Mouse (Mus musculus) CH12.LX (cell line): ENCODE measurements around the gene Smpdl3a. TPM values are rescaled to one million over a fixed set of nuclear protein-coding genes. Genes with fewer than 3 reads are reported as not detected.

Experiments
- DNase-seq: peaks from one replicate; pipeline ENCODE4 v3.0.0-alpha.2; 2013; ENCODE audit errors: extremely low read depth
- H3K27ac ChIP-seq: 2 replicates; pipeline ENCODE4 v1.5.1; 2012; ENCODE audit warnings: low read depth, mild to moderate bottlenecking, control low read depth, moderate library complexity; ENCODE audit not compliant: insufficient read depth
- H3K27me3 ChIP-seq: replicated peaks from 2 replicates; pipeline ENCODE3; 2012; ENCODE audit warnings: inconsistent platforms
- H3K36me3 ChIP-seq, 2 experiments: replicated peaks in 1 of 2; 2 replicates each; pipeline versions ENCODE3 to v1.6.1; 2012; ENCODE audit warnings: inconsistent platforms in 1 of 2, low read length in 1 of 2, mild to moderate bottlenecking in 1 of 2, mixed read lengths in 1 of 2, moderate library complexity in 1 of 2; ENCODE audit not compliant: control insufficient read depth in 1 of 2, insufficient read depth in 1 of 2
- H3K4me1 ChIP-seq, 2 experiments: 2 replicates each; pipeline ENCODE4 v1.6.1; 2012; ENCODE audit warnings: inconsistent platforms in 1 of 2, moderate library complexity in 1 of 2; ENCODE audit not compliant: insufficient read depth in 2 of 2, control insufficient read depth in 1 of 2
- H3K4me2 ChIP-seq: 2 replicates; pipeline ENCODE4 v1.6.1; 2012; ENCODE audit warnings: low read depth, mild to moderate bottlenecking, control low read depth; ENCODE audit not compliant: poor library complexity, insufficient read depth, severe bottlenecking
- H3K4me3 ChIP-seq, 3 experiments: fragments of 150-350 bp in 1 of 3; sonication (generic) in 1 of 3; replicated peaks in 1 of 3; 2 replicates each; pipeline versions ENCODE3 to v1.5.1; 2011 to 2012; ENCODE audit warnings: low read depth in 2 of 3, low read length in 2 of 3, mild to moderate bottlenecking in 2 of 3, moderate library complexity in 2 of 3, control low read depth in 1 of 3, improper control_type of control experiment in 1 of 3, inconsistent platforms in 1 of 3, mixed read lengths in 1 of 3; ENCODE audit not compliant: poor library complexity in 1 of 3
- H3K79me2 ChIP-seq: replicated peaks from 2 replicates; pipeline ENCODE4 v1.6.1; 2012; ENCODE audit warnings: mild to moderate bottlenecking, moderate library complexity; ENCODE audit not compliant: control insufficient read depth, poor library complexity, insufficient read depth, severe bottlenecking; ENCODE audit errors: extremely low read depth
- H3K9ac ChIP-seq: 2 replicates; pipeline ENCODE4 v1.6.1; 2012; ENCODE audit warnings: low read depth, mild to moderate bottlenecking, control low read depth, moderate library complexity; ENCODE audit not compliant: insufficient read depth
- H3K9me3 ChIP-seq: replicated peaks from 2 replicates; pipeline ENCODE3; 2012; ENCODE audit warnings: low read length, inconsistent platforms, mixed read lengths
- BHLHE40 ChIP-seq: IDR thresholded peaks from 2 replicates; pipeline ENCODE4 v1.6.1; 2011; ENCODE audit warnings: mild to moderate bottlenecking, low read depth, low read length, improper control_type of control experiment
- CHD1 ChIP-seq: IDR thresholded peaks from 2 replicates; pipeline ENCODE4 v1.6.1; 2012; ENCODE audit warnings: low read depth, low read length, improper control_type of control experiment, inconsistent platforms
- EP300 ChIP-seq: IDR thresholded peaks from 2 replicates; pipeline ENCODE4 v1.6.1; 2011; ENCODE audit warnings: low read length, improper control_type of control experiment
- ETS1 ChIP-seq: conservative IDR thresholded peaks from 2 replicates; pipeline ENCODE4 v1.6.1; 2012; ENCODE audit warnings: low read depth, mild to moderate bottlenecking, inconsistent platforms, low read length, improper control_type of control experiment, moderate library complexity
- HCFC1 ChIP-seq: IDR thresholded peaks from 2 replicates; pipeline ENCODE4 v1.6.1; 2012; ENCODE audit warnings: low read depth, mild to moderate bottlenecking, inconsistent platforms, low read length, improper control_type of control experiment
- JUN ChIP-seq: IDR thresholded peaks from 2 replicates; pipeline ENCODE4 v1.6.1; 2011; ENCODE audit warnings: low read depth, mild to moderate bottlenecking, low read length, improper control_type of control experiment, moderate library complexity; ENCODE audit not compliant: insufficient read depth
- MAX ChIP-seq: IDR thresholded peaks from 2 replicates; pipeline ENCODE4 v1.6.1; 2011; ENCODE audit warnings: low read length, improper control_type of control experiment
- MAZ ChIP-seq: IDR thresholded peaks from 2 replicates; pipeline ENCODE4 v1.6.1; 2012; ENCODE audit warnings: low read depth, mild to moderate bottlenecking, inconsistent platforms, low read length, improper control_type of control experiment, moderate library complexity
- MEF2A ChIP-seq: IDR thresholded peaks from 2 replicates; pipeline ENCODE4 v1.6.1; 2014; ENCODE audit warnings: low read depth, mild to moderate bottlenecking, inconsistent platforms, low read length, improper control_type of control experiment, borderline replicate concordance
- NELFE ChIP-seq: IDR thresholded peaks from 2 replicates; pipeline ENCODE4 v1.6.1; 2011; ENCODE audit warnings: low read depth, low read length, improper control_type of control experiment
- PAX5 ChIP-seq: IDR thresholded peaks from 2 replicates; pipeline ENCODE4 v1.6.1; 2012; ENCODE audit warnings: low read length, inconsistent platforms, mixed read lengths
- POLR2AphosphoS2 ChIP-seq: IDR thresholded peaks from 2 replicates; pipeline ENCODE4 v1.6.1; 2011; ENCODE audit warnings: low read depth, low read length, improper control_type of control experiment
- RAD21 ChIP-seq: IDR thresholded peaks from 2 replicates; pipeline ENCODE4 v1.6.1; 2011; ENCODE audit warnings: low read depth, mild to moderate bottlenecking, low read length, improper control_type of control experiment, moderate library complexity
- RCOR1 ChIP-seq: conservative IDR thresholded peaks from 2 replicates; pipeline ENCODE4 v1.6.1; 2012; ENCODE audit warnings: low read depth, mild to moderate bottlenecking, inconsistent platforms, low read length, improper control_type of control experiment
- TBP ChIP-seq: conservative IDR thresholded peaks from 2 replicates; pipeline ENCODE4 v1.6.1; 2011; ENCODE audit warnings: low read depth, low read length, improper control_type of control experiment
- TCF12 ChIP-seq: IDR thresholded peaks from 2 replicates; pipeline ENCODE4 v1.6.1; 2014; ENCODE audit warnings: low read depth, mild to moderate bottlenecking, inconsistent platforms, low read length, improper control_type of control experiment
- ZMIZ1 ChIP-seq: IDR thresholded peaks from 2 replicates; pipeline ENCODE4 v1.6.1; 2012; ENCODE audit warnings: low read depth, mild to moderate bottlenecking, inconsistent platforms, low read length, improper control_type of control experiment
- ZNF384 ChIP-seq: IDR thresholded peaks from 2 replicates; pipeline ENCODE4 v1.6.1; 2012; ENCODE audit warnings: low read depth, low read length, improper control_type of control experiment, inconsistent platforms
- dilution Hi-C: fragments of 300-500 bp; cut with MboI; formaldehyde crosslinking; loops from 2 replicates; pipeline ENCODE4 v1.14.3; 2020; ENCODE audit warnings: low sequenced_read_pairs; ENCODE audit not compliant: extremely low pct_unique_long_range_greater_than_20kb, extremely low pct_ligation_motif_present
- in situ Hi-C: fragments of 300-500 bp; cut with MboI; formaldehyde crosslinking; loops from 3 replicates; pipeline ENCODE4 v1.14.3; 2019; ENCODE audit warnings: low sequenced_read_pairs, low pct_ligation_motif_present, low pct_unique_long_range_greater_than_20kb, mixed read lengths
- polyA plus RNA-seq: library from polyadenylated mRNA; unstranded; fragments of >175 nt; gene quantifications from 2 replicates; pipeline ENCODE4 v1.2.1, GENCODE M21; 2012; ENCODE audit warnings: low read depth; ENCODE audit not compliant: insufficient read length
- total RNA-seq, 2 experiments: library from RNA; depleted of rRNA; stranded (reverse); fragments of 300-350 nt in 1 of 2; fragments of >200 nt in 1 of 2; gene quantifications; 2 replicates each; pipeline ENCODE4 v1.2.3; 2012 to 2014

Gene Smpdl3a
- total and polyA plus RNA-seq, 3 experiments = not detected

- H3K4me1 ChIP-seq = peaks cover 0 to 3% of the 10 kb centered on the region in 2 experiments; a peak in 1 of 4 replicates
- TF ChIP-seq RAD21 (no peak), HCFC1 (no peak), TCF12 (no peak), ZMIZ1 (no peak), CHD1 (no peak), ETS1 (no peak), BHLHE40 (no peak), PAX5 (no peak), ZNF384 (no peak), MEF2A (no peak), RCOR1 (no peak), POLR2AphosphoS2 (no peak), MAX (no peak)
- no peaks in the 10 kb centered on the region for H3K27me3 ChIP-seq
- H3K79me2 ChIP-seq = no peaks in the 10 kb centered on the region
- dilution Hi-C loops = no loop called here
- no peak overlapping the region for H3K9ac ChIP-seq
- in situ Hi-C loops = no loop called here
- H3K27ac ChIP-seq = no peak overlapping the region
- H3K4me2 ChIP-seq = no peak overlapping the region
- no peak for DNase-seq
- H3K36me3 ChIP-seq = no peaks in the 10 kb centered on the region
- H3K4me3 ChIP-seq = no peak overlapping the region
- H3K9me3 ChIP-seq = no peaks in the 10 kb centered on the region
Measured at GRCm38 (mm10) chr10:57784131-57784875, 9.8 kb upstream of the Smpdl3a start.

GRCm38 (mm10) chr10:57784876-57785150, 9.3 kb upstream of the Smpdl3a start, which contains the start of gene Fabp7:
TSS of gene Fabp7 (plus strand) at chr10:57784881.
- dilution Hi-C loops = no loop called here
- Histone ChIP-seq H3K9me3 (no peaks in the 10 kb centered on the region), H3K36me3 (no peaks in the 10 kb centered on the region), H3K9ac (no peak within 1 kb of the TSS), H3K79me2 (no peaks in the 10 kb centered on the region), H3K4me3 (no peak within 1 kb of the TSS), H3K4me2 (no peak within 1 kb of the TSS), H3K4me1 (peaks cover 0 to 3% of the 10 kb centered on the region in 2 experiments; a peak in 1 of 4 replicates), H3K27ac (no peak within 1 kb of the TSS), H3K27me3 (no peaks in the 10 kb centered on the region)
- no peak for TF ChIP-seq JUN
- TF ChIP-seq HCFC1 = no peak
- TF ChIP-seq MAZ = no peak
- TF ChIP-seq MAX = no peak
- no peak for TF ChIP-seq ZMIZ1
- TF ChIP-seq TBP = no peak
- TF ChIP-seq EP300 = no peak
- TF ChIP-seq NELFE = no peak
- TF ChIP-seq CHD1 = no peak
- TF ChIP-seq MEF2A = no peak
- no peak for DNase-seq
- in situ Hi-C loops = no loop called here
